Mouse (Mus musculus) T-cell, adult 66 days (primary cell): Measurements from ENCODE around the gene Far2. TPM values are rescaled to one million over a fixed set of nuclear protein-coding genes. Genes with fewer than 3 reads are reported as not detected.

Experiments used
- total RNA-seq, 2 experiments: library from RNA; stranded (reverse); gene quantifications; 3 replicates in 1 of 2; 4 replicates in 1 of 2; pipeline ENCODE4 v1.2.4; 2023

The Far2 gene
- total RNA-seq, result under 1 TPM in 1 of 2 experiments, not detected in 1; 0.26 TPM

DNA sequence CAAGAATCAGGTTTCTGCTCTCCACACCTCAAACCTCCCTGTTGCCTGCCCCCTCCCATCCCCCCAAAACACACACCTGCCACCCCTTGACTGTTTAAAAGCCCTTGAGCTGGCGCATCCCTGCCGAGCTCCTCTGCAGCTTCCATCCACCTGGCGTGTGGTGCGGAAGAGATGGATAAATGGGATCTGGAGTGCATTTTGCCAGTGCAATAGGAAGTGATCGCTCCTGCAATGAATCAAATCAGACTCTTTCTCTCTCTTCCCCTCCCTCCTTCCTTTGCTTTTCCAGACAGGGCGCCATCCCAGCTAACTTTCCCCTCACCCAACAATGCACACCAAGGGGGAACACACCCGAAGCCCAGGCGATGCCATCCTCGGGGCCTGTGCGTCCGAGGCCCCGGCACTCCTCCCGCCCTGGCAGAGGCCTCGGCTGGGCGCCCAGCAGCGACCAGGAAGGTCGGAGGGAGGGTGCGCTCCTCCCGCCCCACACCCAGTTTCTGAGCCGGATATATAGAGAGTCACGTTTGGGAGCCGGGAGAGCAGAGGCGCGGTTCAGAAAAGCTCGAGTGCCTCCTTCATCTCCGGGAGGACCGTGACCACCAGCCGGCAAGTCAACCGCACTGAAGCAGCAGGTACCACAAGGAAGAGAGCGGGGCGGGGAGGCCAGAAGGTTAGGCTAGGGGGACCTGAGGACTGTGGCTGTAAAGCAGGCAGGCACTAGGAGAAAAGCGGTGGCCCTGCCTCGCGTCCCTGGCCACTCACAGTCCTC, at the start of gene Far2:
Gene Far2, plus strand, starts transcription at position 379 of the 769 bp plus-strand sequence.

DNA sequence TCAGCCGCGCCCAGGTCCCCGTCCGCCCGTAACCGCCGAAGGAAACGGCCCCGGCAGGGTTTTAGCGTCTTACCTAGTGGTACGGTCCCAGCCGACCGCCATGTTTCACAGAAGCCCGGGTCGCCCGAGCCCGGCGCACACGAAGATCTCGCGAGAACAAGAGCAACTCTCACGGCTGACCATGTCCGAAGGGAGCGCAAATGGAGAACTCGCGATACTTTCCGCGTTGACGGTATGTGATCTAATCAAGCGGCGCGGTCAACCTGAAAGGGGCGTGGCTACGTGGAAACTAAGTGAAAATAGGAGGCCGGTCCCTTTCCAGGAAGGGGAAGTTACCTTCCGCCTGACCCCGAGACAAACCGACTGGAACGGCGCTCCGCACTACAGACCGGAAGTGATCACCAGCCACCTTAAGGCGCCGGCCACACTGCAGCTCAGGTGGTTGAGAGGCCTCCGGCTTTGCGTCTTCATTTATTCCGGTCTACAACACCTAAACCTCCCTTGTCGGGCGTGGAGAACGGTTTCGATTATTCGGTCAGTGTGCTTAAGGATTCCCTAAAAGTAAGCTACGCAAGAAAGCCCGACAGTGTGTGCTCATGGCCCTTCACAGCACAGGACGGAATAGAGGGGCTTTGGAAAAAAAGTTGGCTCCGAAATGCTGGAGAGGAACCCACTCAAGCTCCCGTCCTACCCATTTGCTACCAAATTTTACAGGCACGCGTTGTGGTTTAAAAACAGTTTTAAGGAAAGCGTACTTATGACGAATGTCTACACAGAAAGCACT, 165.0 kb downstream of the Far2 start, which contains the start of gene Ergic2:
Gene Ergic2, minus strand, starts transcription at position 478 of the 784 bp plus-strand sequence.

Other genes starting within 250 kb of the Far2 start
- gene Ergic2, start 165.1 kb downstream of the Far2 start, total RNA-seq, result 10 to 100 TPM; 76.8 to 98.7 TPM